ENCODE assay signal across 21 mouse cellular contexts in the genomic region with DNA sequence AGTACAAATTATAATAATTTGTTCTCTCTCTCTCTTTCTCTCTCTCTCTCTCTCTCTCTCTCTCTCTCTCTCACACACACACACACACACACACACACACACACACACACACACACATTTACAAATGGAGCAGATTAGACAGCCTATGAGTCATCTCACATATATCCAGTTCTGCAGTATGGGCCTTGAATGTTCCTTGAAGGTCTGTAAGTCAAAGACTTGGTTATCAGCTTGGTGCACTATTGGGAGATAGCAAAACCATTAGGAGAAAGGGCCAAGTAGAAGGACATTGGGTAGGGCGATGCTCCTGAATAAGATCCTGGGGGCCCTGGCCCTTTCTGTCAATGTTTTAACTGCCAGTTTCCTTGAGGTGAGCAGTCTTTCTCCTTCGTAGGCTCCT.
"Had no signal": no experiment of that assay in that cellular context is flagged by ENCODE, and none has a peak within 500 bp of the region (broad histone marks: within the 10 kb centered on the region; RNA-seq: fewer than 3 reads in every experiment).

No protein-coding gene starts in this region.

- H3K4me3 ChIP-seq: layer of hippocampus, adult 2 months; liver, embryonic 12.5 days; liver, embryonic 15.5 days; lung, embryonic 15.5 days; midbrain, embryonic 10.5 days; myocyte; neural tube, embryonic 13.5 days had no signal

- ATAC-seq: intestine, postnatal 0 days; liver, embryonic 12.5 days had no signal

- H3K36me3 ChIP-seq: liver, embryonic 12.5 days; liver, embryonic 15.5 days; lung, embryonic 15.5 days; midbrain, embryonic 10.5 days; neural tube, embryonic 13.5 days had no signal

- DNase-seq: kidney, adult 2 months; kidney, postnatal 25 days; layer of hippocampus, adult 9-11 months; lung, adult 18-20 months; lung, postnatal 10 days; lung, postnatal 36 days; midbrain, embryonic 14.5 days; right cerebral cortex, adult 18-20 months; right cerebral cortex, postnatal 14 days; right cerebral cortex, postnatal 4 days; thymus, postnatal 36 days had no signal

- H3K9ac ChIP-seq: liver, embryonic 12.5 days; liver, embryonic 15.5 days; lung, embryonic 15.5 days; neural tube, embryonic 13.5 days had no signal

- H3K4me1 ChIP-seq: liver, embryonic 12.5 days; liver, embryonic 15.5 days; lung, embryonic 15.5 days; midbrain, embryonic 10.5 days; neural tube, embryonic 13.5 days had no signal

- H3K27me3 ChIP-seq: liver, embryonic 12.5 days; liver, embryonic 15.5 days; lung, embryonic 15.5 days; neural tube, embryonic 13.5 days had no signal

- H3K4me2 ChIP-seq: liver, embryonic 12.5 days; liver, embryonic 15.5 days; lung, embryonic 15.5 days; neural tube, embryonic 13.5 days had no signal

- H3K27ac ChIP-seq: kidney, postnatal 0 days; layer of hippocampus, adult 2 months; liver, embryonic 12.5 days; liver, embryonic 15.5 days; lung, embryonic 15.5 days; midbrain, embryonic 10.5 days; neural tube, embryonic 13.5 days; stomach, postnatal 0 days had no signal

- H3K9me3 ChIP-seq: liver, embryonic 12.5 days; liver, embryonic 15.5 days; lung, embryonic 15.5 days; midbrain, embryonic 10.5 days; neural tube, embryonic 13.5 days had no signal
